Mouse (Mus musculus): ENCODE measurements around the gene Olfr399. TPM values are rescaled to one million over a fixed set of nuclear protein-coding genes. Genes with fewer than 3 reads are reported as not detected.

The Olfr399 gene
- not detected in 2 replicates for polyA plus RNA-seq (2012; ENCODE audit: insufficient read depth, insufficient read length, low replicate concordance, missing spikeins)

DNA sequence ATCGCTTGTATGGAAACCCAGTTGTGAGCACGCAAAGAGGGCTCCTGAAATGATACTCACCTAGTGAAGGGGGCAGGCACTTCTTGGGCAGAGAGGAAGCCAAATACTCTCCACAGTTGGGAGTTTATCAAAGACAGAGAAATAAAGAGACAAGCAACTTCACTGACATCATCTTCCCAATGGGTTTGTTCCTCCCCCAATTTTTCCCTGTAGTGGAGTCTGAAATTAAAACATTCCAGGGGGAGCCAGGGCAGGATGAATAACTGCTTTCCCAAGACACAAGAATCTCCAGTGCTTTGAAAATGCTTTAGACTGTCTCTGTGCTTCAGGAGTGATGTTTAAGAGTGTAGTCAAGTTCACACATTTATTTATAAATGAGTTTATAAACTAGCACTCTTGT, at the start of gene Olfr399, which contains the start of gene Olfr139:
Gene Olfr399 (minus strand): TSS at position 165 of the 400 bp plus-strand sequence.
Gene Olfr139 (minus strand): TSS at position 101 of the 400 bp plus-strand sequence.
- Histone ChIP-seq H3K4me3 (ENCODE audit: insufficient read depth, low read depth, low read length) (no peak within 1 kb of the TSS), H3K4me1 (ENCODE audit: control insufficient read depth, insufficient read depth, low read length) (no peaks in the 10 kb centered on the region), H3K27ac (ENCODE audit: insufficient read depth, low read depth, low read length) (no peak within 1 kb of the TSS)
- WGBS: 79% methylated on average over 2 of the region's 2 CpGs
- TF ChIP-seq POLR2A (IDR thresholded peaks at IDR 0.05; ENCODE audit: insufficient read depth, low read depth, low read length) (no peak), CTCF (IDR thresholded peaks at IDR 0.05; ENCODE audit: insufficient read depth, low read depth, low read length) (no peak)

DNA sequence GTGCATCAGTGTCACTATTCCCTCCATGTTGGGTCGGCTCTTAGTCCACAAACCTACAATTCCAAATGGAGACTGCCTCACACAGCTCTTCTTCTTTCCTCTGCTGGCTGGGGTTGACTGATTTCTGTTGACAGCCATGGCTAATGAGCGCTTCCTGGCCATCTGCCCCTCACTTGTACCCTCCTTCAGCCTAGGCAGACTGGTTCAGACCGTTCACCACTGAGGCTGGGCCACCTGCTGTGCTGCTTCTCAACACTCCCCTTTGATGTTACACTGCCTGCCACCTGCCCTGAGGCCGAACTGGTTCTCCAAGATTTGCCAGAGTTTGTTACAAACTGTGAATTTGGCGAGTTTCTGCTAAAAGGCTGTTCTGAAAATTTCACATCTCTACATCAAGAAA, 48.7 kb upstream of the Olfr399 start:
- 43% methylated on average over 5 of the region's 5 CpGs for WGBS
- Histone ChIP-seq H3K4me1 (ENCODE audit: control insufficient read depth, insufficient read depth, low read length) (no peaks in the 10 kb centered on the region), H3K27ac (ENCODE audit: insufficient read depth, low read depth, low read length) (no peak overlapping the region), H3K4me3 (ENCODE audit: insufficient read depth, low read depth, low read length) (no peak overlapping the region)
- TF ChIP-seq CTCF (IDR thresholded peaks at IDR 0.05; ENCODE audit: insufficient read depth, low read depth, low read length): no peak
- no peak for TF ChIP-seq POLR2A (IDR thresholded peaks at IDR 0.05; ENCODE audit: insufficient read depth, low read depth, low read length)

DNA sequence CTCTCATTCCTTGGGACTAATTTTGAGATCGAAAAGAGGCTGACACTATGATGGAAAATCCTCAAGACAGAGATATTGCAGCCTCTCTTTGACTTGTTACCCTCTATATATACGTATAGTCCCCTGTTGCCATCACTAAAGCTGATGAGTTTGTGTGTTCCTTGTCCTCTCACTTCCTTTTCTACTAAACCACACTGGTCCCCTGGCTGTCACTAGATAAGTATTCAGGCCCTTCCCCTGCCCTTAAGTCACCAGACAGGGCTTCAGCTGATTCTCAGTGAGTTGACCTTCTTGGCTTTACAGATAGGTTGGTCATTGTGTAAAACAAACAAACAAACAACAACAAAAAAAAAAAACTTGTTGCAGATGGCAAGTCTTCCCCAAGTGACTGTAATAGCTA, 45.1 kb upstream of the Olfr399 start:
- no peak for TF ChIP-seq CTCF (IDR thresholded peaks at IDR 0.05; ENCODE audit: insufficient read depth, low read depth, low read length)
- no peak for TF ChIP-seq POLR2A (IDR thresholded peaks at IDR 0.05; ENCODE audit: insufficient read depth, low read depth, low read length)
- 30% methylated on average over 2 of the region's 2 CpGs for WGBS
- no peaks in the 10 kb centered on the region for H3K4me1 ChIP-seq (ENCODE audit: control insufficient read depth, insufficient read depth, low read length)
- H3K4me3 ChIP-seq (ENCODE audit: insufficient read depth, low read depth, low read length): no peak overlapping the region
- H3K27ac ChIP-seq (ENCODE audit: insufficient read depth, low read depth, low read length): no peak overlapping the region

DNA sequence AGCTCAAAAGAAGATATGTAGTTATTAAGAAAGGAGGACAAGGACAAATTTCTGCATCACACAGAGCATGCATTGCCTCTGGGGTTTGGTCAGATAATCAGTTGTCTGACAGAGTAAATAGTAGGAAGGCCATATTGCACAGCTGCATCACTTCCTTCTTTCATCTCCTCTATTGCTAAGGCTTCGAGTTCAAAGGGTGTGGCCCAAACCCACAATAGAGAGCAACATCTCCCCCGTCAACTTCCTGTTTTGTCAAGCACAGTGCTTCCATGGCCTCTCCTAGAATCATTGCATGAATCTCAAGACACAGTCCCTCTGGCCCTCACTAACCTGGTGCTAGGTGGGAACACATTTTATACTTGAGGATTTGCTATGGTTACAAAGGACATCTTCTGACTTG, 44.3 kb upstream of the Olfr399 start:
- Histone ChIP-seq H3K4me1 (ENCODE audit: control insufficient read depth, insufficient read depth, low read length) (no peaks in the 10 kb centered on the region), H3K27ac (ENCODE audit: insufficient read depth, low read depth, low read length) (no peak overlapping the region), H3K4me3 (ENCODE audit: insufficient read depth, low read depth, low read length) (no peak overlapping the region)
- no peak for TF ChIP-seq CTCF (IDR thresholded peaks at IDR 0.05; ENCODE audit: insufficient read depth, low read depth, low read length)
- no peak for TF ChIP-seq POLR2A (IDR thresholded peaks at IDR 0.05; ENCODE audit: insufficient read depth, low read depth, low read length)
- WGBS: 86% methylated on average over 2 of the region's 2 CpGs

DNA sequence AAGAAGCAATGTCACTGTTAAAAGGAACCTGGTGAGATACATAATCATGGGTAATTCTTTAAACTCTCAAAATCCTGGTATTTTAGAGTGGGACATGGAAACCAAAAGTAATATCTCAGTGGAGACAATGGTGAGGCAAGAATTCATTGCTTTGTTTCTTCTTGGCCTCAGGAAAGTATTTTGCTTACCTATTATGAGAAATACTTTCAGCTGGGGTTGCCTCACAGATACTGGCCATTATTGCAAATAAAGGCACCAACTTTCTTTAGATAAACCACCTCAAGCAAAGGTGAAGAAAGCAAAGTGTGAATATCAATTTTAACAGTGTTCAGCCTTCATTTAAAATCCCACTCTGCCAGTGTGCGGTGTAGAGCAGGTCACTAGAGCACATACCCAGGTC, 13.2 kb upstream of the Olfr399 start, which contains the start of gene Zfp616:
Gene Zfp616 (plus strand): TSS at position 301 of the 400 bp plus-strand sequence.
- H3K4me1 ChIP-seq (ENCODE audit: control insufficient read depth, insufficient read depth, low read length): no peaks in the 10 kb centered on the region
- no peak within 1 kb of the TSS for H3K4me3 ChIP-seq (ENCODE audit: insufficient read depth, low read depth, low read length)
- TF ChIP-seq CTCF (IDR thresholded peaks at IDR 0.05; ENCODE audit: insufficient read depth, low read depth, low read length) (no peak), POLR2A (IDR thresholded peaks at IDR 0.05; ENCODE audit: insufficient read depth, low read depth, low read length) (no peak)
- no peak within 1 kb of the TSS for H3K27ac ChIP-seq (ENCODE audit: insufficient read depth, low read depth, low read length)
- 97% methylated on average over 1 of the region's 1 CpGs for WGBS

DNA sequence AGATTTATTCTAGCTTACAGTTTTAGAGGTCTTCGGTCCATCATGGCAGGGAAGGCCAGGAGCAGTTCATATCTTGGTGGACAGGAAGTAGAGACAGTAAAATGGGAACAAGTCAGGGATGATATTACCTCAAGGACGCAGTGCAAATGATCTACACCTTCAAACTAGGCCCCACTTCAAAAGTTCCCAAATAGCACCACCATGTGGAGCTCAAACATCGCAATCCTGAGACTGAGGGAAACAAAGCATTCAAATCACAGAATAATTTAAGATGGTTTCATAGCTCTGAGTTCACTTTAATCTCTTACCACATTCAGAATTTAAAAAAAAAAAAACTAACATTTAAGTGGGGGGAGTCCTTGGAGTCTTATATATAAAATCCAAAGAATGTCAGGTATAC, 5.1 kb downstream of the Olfr399 start:
- WGBS: 70% methylated on average over 3 of the region's 3 CpGs
- no peaks in the 10 kb centered on the region for H3K4me1 ChIP-seq (ENCODE audit: control insufficient read depth, insufficient read depth, low read length)
- no peak overlapping the region for H3K4me3 ChIP-seq (ENCODE audit: insufficient read depth, low read depth, low read length)
- H3K27ac ChIP-seq (ENCODE audit: insufficient read depth, low read depth, low read length): no peak overlapping the region
- TF ChIP-seq POLR2A (IDR thresholded peaks at IDR 0.05; ENCODE audit: insufficient read depth, low read depth, low read length) (no peak), CTCF (IDR thresholded peaks at IDR 0.05; ENCODE audit: insufficient read depth, low read depth, low read length) (no peak)

Other genes starting within 250 kb of the Olfr399 start
- not detected in 2 replicates for gene Olfr392, start 239.6 kb downstream of the Olfr399 start, polyA plus RNA-seq (2012; ENCODE audit: insufficient read depth, insufficient read length, low replicate concordance, missing spikeins)
- gene Olfr393, start 205.2 kb downstream of the Olfr399 start, polyA plus RNA-seq (2012; ENCODE audit: insufficient read depth, insufficient read length, low replicate concordance, missing spikeins): not detected in 2 replicates
- gene Olfr394, start 165.8 kb downstream of the Olfr399 start, polyA plus RNA-seq (2012; ENCODE audit: insufficient read depth, insufficient read length, low replicate concordance, missing spikeins): not detected in 2 replicates
- gene Olfr395, start 147.3 kb downstream of the Olfr399 start, polyA plus RNA-seq (2012; ENCODE audit: insufficient read depth, insufficient read length, low replicate concordance, missing spikeins): not detected in 2 replicates
- gene Olfr23, start 119.9 kb downstream of the Olfr399 start, polyA plus RNA-seq (2012; ENCODE audit: insufficient read depth, insufficient read length, low replicate concordance, missing spikeins): not detected in 2 replicates
- gene Olfr397, start 95.8 kb downstream of the Olfr399 start, polyA plus RNA-seq (2012; ENCODE audit: insufficient read depth, insufficient read length, low replicate concordance, missing spikeins): not detected in 2 replicates
- gene Olfr398, start 66.2 kb downstream of the Olfr399 start, polyA plus RNA-seq (2012; ENCODE audit: insufficient read depth, insufficient read length, low replicate concordance, missing spikeins): not detected in 2 replicates
- gene Olfr139, start 64 bp downstream of the Olfr399 start, polyA plus RNA-seq (2012; ENCODE audit: insufficient read depth, insufficient read length, low replicate concordance, missing spikeins): not detected in 2 replicates
- not detected in 2 replicates for gene Zfp616, start 13.3 kb upstream of the Olfr399 start, polyA plus RNA-seq (2012; ENCODE audit: insufficient read depth, insufficient read length, low replicate concordance, missing spikeins)
- gene Olfr401, start 57.1 kb upstream of the Olfr399 start, polyA plus RNA-seq (2012; ENCODE audit: insufficient read depth, insufficient read length, low replicate concordance, missing spikeins): not detected in 2 replicates
- not detected in 2 replicates for gene Olfr402, start 96.9 kb upstream of the Olfr399 start, polyA plus RNA-seq (2012; ENCODE audit: insufficient read depth, insufficient read length, low replicate concordance, missing spikeins)
- gene Olfr403, start 129.6 kb upstream of the Olfr399 start, polyA plus RNA-seq (2012; ENCODE audit: insufficient read depth, insufficient read length, low replicate concordance, missing spikeins): not detected in 2 replicates
- gene Olfr43, start 154.8 kb upstream of the Olfr399 start, polyA plus RNA-seq (2012; ENCODE audit: insufficient read depth, insufficient read length, low replicate concordance, missing spikeins): not detected in 2 replicates
- gene Olfr406, start 203.2 kb upstream of the Olfr399 start, polyA plus RNA-seq (2012; ENCODE audit: insufficient read depth, insufficient read length, low replicate concordance, missing spikeins): not detected in 2 replicates
- not detected in 2 replicates for gene Olfr59, start 227.1 kb upstream of the Olfr399 start, polyA plus RNA-seq (2012; ENCODE audit: insufficient read depth, insufficient read length, low replicate concordance, missing spikeins)